Mouse (Mus musculus) hematopoietic multipotent progenitor cell, adult 10-12 weeks (in vitro differentiated cells): ENCODE results near the gene Bub1. TPM values are rescaled to one million over a fixed set of nuclear protein-coding genes. Genes with fewer than 3 reads are reported as not detected.

Source experiments
- polyA plus RNA-seq: library from polyadenylated mRNA; stranded (reverse); fragments of >175 nt; gene quantifications from 2 replicates; pipeline ENCODE4 v1.2.3, GENCODE M21; 2012; ENCODE audit warnings: low replicate concordance

Gene Bub1
- polyA plus RNA-seq, result 0.92 and 2.5 TPM in 2 replicates

GRCm38 (mm10) chr2:127831401-127832102, at the start of gene Bub1:
Gene Bub1, minus strand, starts transcription at chr2:127831865.

GRCm38 (mm10) chr2:127838576-127838975, 6.9 kb upstream of the Bub1 start, which contains the start of gene Acoxl:
Gene Acoxl, plus strand, starts transcription at chr2:127838876.

GRCm38 (mm10) chr2:127791919-127792603, 39.6 kb downstream of the Bub1 start, which contains the start of gene Mtln:
Gene Mtln, minus strand, starts transcription at chr2:127792488.

GRCm38 (mm10) chr2:127788440-127789116, 43.1 kb downstream of the Bub1 start, which contains the start of gene Nphp1:
Gene Nphp1, minus strand, starts transcription at chr2:127788897.

Other genes starting within 250 kb of the Bub1 start
- 0.35 and 0.43 TPM in 2 replicates for gene Zfp661, start 244.8 kb downstream of the Bub1 start, polyA plus RNA-seq
- gene Mrps5, start 244.6 kb downstream of the Bub1 start, polyA plus RNA-seq, result 58.9 and 78.2 TPM in 2 replicates
- 0.13 TPM in 1 of 2 replicates, not detected in the other for gene Mal, start 175.2 kb downstream of the Bub1 start, polyA plus RNA-seq
- gene Mall, start 101.9 kb downstream of the Bub1 start, polyA plus RNA-seq, result 0.07 TPM in 1 of 2 replicates, not detected in the other
- 0.26 and 0.51 TPM in 2 replicates for gene Nphp1, start 43.0 kb downstream of the Bub1 start, polyA plus RNA-seq
- 66.1 and 67.2 TPM in 2 replicates for gene Mtln, start 39.4 kb downstream of the Bub1 start, polyA plus RNA-seq
- not detected in 2 replicates for gene Acoxl, start 7.0 kb upstream of the Bub1 start, polyA plus RNA-seq